Mouse (Mus musculus): Measurements from ENCODE around the gene Piezo1. TPM values are rescaled to one million over a fixed set of nuclear protein-coding genes. Genes with fewer than 3 reads are reported as not detected.
A peak's percentile ranks its signal among the peaks of the same experiment; 100 is the strongest.

Piezo1 gene
- polyA plus RNA-seq (2011; ENCODE audit: insufficient read depth, insufficient read length, low read depth, missing spikeins) = 59.4 and 61.6 TPM in 2 replicates

GRCm38 (mm10) chr8:122551265-122552051, at the start of gene Piezo1:
Gene Piezo1, minus strand, starts transcription at chr8:122551329.
- Histone ChIP-seq H3K27ac (ENCODE audit: insufficient read depth, low read length) (no peak within 1 kb of the TSS), H3K27me3 (ENCODE audit: control insufficient read depth, insufficient read depth, low read length, poor library complexity, severe bottlenecking) (no peaks in the 10 kb centered on the region), H3K9ac (ENCODE audit: low read depth, poor library complexity, severe bottlenecking) (peak within 1 kb of the TSS; percentile 96), H3K36me3 (ENCODE audit: control insufficient read depth, insufficient read depth, low read length, poor library complexity, severe bottlenecking) (0 out of 2 replicates have a peak, but pooled peaks cover 4% of the 10 kb centered on the region), H3K9me3 (replicated peaks; ENCODE audit: control insufficient read depth, insufficient read depth, low read length, poor library complexity, severe bottlenecking) (no peaks in the 10 kb centered on the region), H3K4me1 (ENCODE audit: control insufficient read depth, insufficient read depth, low read length) (peaks cover 5% of the 10 kb centered on the region), H3K4me3 (ENCODE audit: low read depth, low read length) (peak within 1 kb of the TSS; percentile 68)
- TF ChIP-seq POLR2A (IDR thresholded peaks at IDR 0.05; ENCODE audit: insufficient read depth, low read length) (no peak), CTCF (IDR thresholded peaks at IDR 0.05; ENCODE audit: low read depth, low read length) (peak; percentile 99), EP300 (IDR thresholded peaks at IDR 0.05; ENCODE audit: insufficient read depth, low read depth, low read length) (peak; percentile 62; the same call in 1 of the 2 replicates)

- no peaks in the 10 kb centered on the region for H3K4me1 ChIP-seq (ENCODE audit: control insufficient read depth, insufficient read depth, low read length)
- no peaks in the 10 kb centered on the region for H3K36me3 ChIP-seq (ENCODE audit: control insufficient read depth, insufficient read depth, low read length, poor library complexity, severe bottlenecking)
- TF ChIP-seq CTCF (IDR thresholded peaks at IDR 0.05; ENCODE audit: low read depth, low read length) (no peak), POLR2A (IDR thresholded peaks at IDR 0.05; ENCODE audit: insufficient read depth, low read length) (no peak)
- H3K27me3 ChIP-seq (ENCODE audit: control insufficient read depth, insufficient read depth, low read length, poor library complexity, severe bottlenecking) = no peaks in the 10 kb centered on the region
- no peak overlapping the region for H3K27ac ChIP-seq (ENCODE audit: insufficient read depth, low read length)
- no peak overlapping the region for H3K9ac ChIP-seq (ENCODE audit: low read depth, poor library complexity, severe bottlenecking)
- H3K4me3 ChIP-seq (ENCODE audit: low read depth, low read length) = no peak overlapping the region
- H3K9me3 ChIP-seq (replicated peaks; ENCODE audit: control insufficient read depth, insufficient read depth, low read length, poor library complexity, severe bottlenecking) = no peaks in the 10 kb centered on the region
Measured at GRCm38 (mm10) chr8:122600666-122601065, 49.5 kb upstream of the Piezo1 start.

- H3K4me3 ChIP-seq (ENCODE audit: low read depth, low read length) = no peak overlapping the region
- no peaks in the 10 kb centered on the region for H3K27me3 ChIP-seq (ENCODE audit: control insufficient read depth, insufficient read depth, low read length, poor library complexity, severe bottlenecking)
- H3K9me3 ChIP-seq (replicated peaks; ENCODE audit: control insufficient read depth, insufficient read depth, low read length, poor library complexity, severe bottlenecking) = no peaks in the 10 kb centered on the region
- H3K27ac ChIP-seq (ENCODE audit: insufficient read depth, low read length) = no peak overlapping the region
- no peaks in the 10 kb centered on the region for H3K36me3 ChIP-seq (ENCODE audit: control insufficient read depth, insufficient read depth, low read length, poor library complexity, severe bottlenecking)
- H3K9ac ChIP-seq (ENCODE audit: low read depth, poor library complexity, severe bottlenecking) = no peak overlapping the region
- no peaks in the 10 kb centered on the region for H3K4me1 ChIP-seq (ENCODE audit: control insufficient read depth, insufficient read depth, low read length)
- TF ChIP-seq POLR2A (IDR thresholded peaks at IDR 0.05; ENCODE audit: insufficient read depth, low read length) (no peak), CTCF (IDR thresholded peaks at IDR 0.05; ENCODE audit: low read depth, low read length) (no peak), EP300 (IDR thresholded peaks at IDR 0.05; ENCODE audit: insufficient read depth, low read depth, low read length) (no peak)
Measured at GRCm38 (mm10) chr8:122596031-122596430, 44.9 kb upstream of the Piezo1 start.

- Histone ChIP-seq H3K4me1 (ENCODE audit: control insufficient read depth, insufficient read depth, low read length) (no peaks in the 10 kb centered on the region), H3K9ac (ENCODE audit: low read depth, poor library complexity, severe bottlenecking) (no peak overlapping the region), H3K4me3 (ENCODE audit: low read depth, low read length) (no peak overlapping the region), H3K27me3 (ENCODE audit: control insufficient read depth, insufficient read depth, low read length, poor library complexity, severe bottlenecking) (no peaks in the 10 kb centered on the region), H3K27ac (ENCODE audit: insufficient read depth, low read length) (no peak overlapping the region), H3K36me3 (ENCODE audit: control insufficient read depth, insufficient read depth, low read length, poor library complexity, severe bottlenecking) (no peaks in the 10 kb centered on the region), H3K9me3 (replicated peaks; ENCODE audit: control insufficient read depth, insufficient read depth, low read length, poor library complexity, severe bottlenecking) (no peaks in the 10 kb centered on the region)
- TF ChIP-seq EP300 (IDR thresholded peaks at IDR 0.05; ENCODE audit: insufficient read depth, low read depth, low read length) (no peak), CTCF (IDR thresholded peaks at IDR 0.05; ENCODE audit: low read depth, low read length) (no peak), POLR2A (IDR thresholded peaks at IDR 0.05; ENCODE audit: insufficient read depth, low read length) (no peak)
Measured at GRCm38 (mm10) chr8:122593783-122594507, 42.8 kb upstream of the Piezo1 start.

GRCm38 (mm10) chr8:122593240-122593639, 42.1 kb upstream of the Piezo1 start:
- H3K9ac ChIP-seq (ENCODE audit: low read depth, poor library complexity, severe bottlenecking) = no peak overlapping the region
- no peaks in the 10 kb centered on the region for H3K36me3 ChIP-seq (ENCODE audit: control insufficient read depth, insufficient read depth, low read length, poor library complexity, severe bottlenecking)
- H3K4me3 ChIP-seq (ENCODE audit: low read depth, low read length) = no peak overlapping the region
- H3K27me3 ChIP-seq (ENCODE audit: control insufficient read depth, insufficient read depth, low read length, poor library complexity, severe bottlenecking) = no peaks in the 10 kb centered on the region
- no peak for TF ChIP-seq CTCF (IDR thresholded peaks at IDR 0.05; ENCODE audit: low read depth, low read length)
- H3K4me1 ChIP-seq (ENCODE audit: control insufficient read depth, insufficient read depth, low read length) = no peaks in the 10 kb centered on the region
- no peaks in the 10 kb centered on the region for H3K9me3 ChIP-seq (replicated peaks; ENCODE audit: control insufficient read depth, insufficient read depth, low read length, poor library complexity, severe bottlenecking)
- no peak overlapping the region for H3K27ac ChIP-seq (ENCODE audit: insufficient read depth, low read length)

GRCm38 (mm10) chr8:122586749-122587148, 35.6 kb upstream of the Piezo1 start:
- H3K27me3 ChIP-seq (ENCODE audit: control insufficient read depth, insufficient read depth, low read length, poor library complexity, severe bottlenecking) = no peaks in the 10 kb centered on the region
- H3K4me3 ChIP-seq (ENCODE audit: low read depth, low read length) = no peak overlapping the region
- peaks cover 8% of the 10 kb centered on the region for H3K4me1 ChIP-seq (ENCODE audit: control insufficient read depth, insufficient read depth, low read length)
- no peaks in the 10 kb centered on the region for H3K9me3 ChIP-seq (replicated peaks; ENCODE audit: control insufficient read depth, insufficient read depth, low read length, poor library complexity, severe bottlenecking)
- no peak overlapping the region for H3K9ac ChIP-seq (ENCODE audit: low read depth, poor library complexity, severe bottlenecking)
- no peaks in the 10 kb centered on the region for H3K36me3 ChIP-seq (ENCODE audit: control insufficient read depth, insufficient read depth, low read length, poor library complexity, severe bottlenecking)
- H3K27ac ChIP-seq (ENCODE audit: insufficient read depth, low read length) = no peak overlapping the region
- no peak for TF ChIP-seq POLR2A (IDR thresholded peaks at IDR 0.05; ENCODE audit: insufficient read depth, low read length)
- no peak for TF ChIP-seq EP300 (IDR thresholded peaks at IDR 0.05; ENCODE audit: insufficient read depth, low read depth, low read length)
- TF ChIP-seq CTCF (IDR thresholded peaks at IDR 0.05; ENCODE audit: low read depth, low read length) = no peak
